Mouse (Mus musculus): Measurements from ENCODE around the gene Twnk. TPM values are rescaled to one million over a fixed set of nuclear protein-coding genes. Genes with fewer than 3 reads are reported as not detected.

Twnk gene
- polyA plus RNA-seq, 2 experiments, result 4.3 to 8.0 TPM

- H3K9ac ChIP-seq (replicated peaks), result no peak overlapping the region
- H3K4me3 ChIP-seq (ENCODE audit: insufficient read depth in 1 of 2, low read depth in 2 of 2, low read length in 2 of 2), result no peak overlapping the region
- 72% methylated on average over 8 of the region's 8 CpGs for WGBS (ENCODE audit: insufficient replicate concordance)
- no peak for DNase-seq (ENCODE audit: low read depth in 3 of 3, low spot score in 3 of 3)
- no peak for ATAC-seq (ENCODE audit: insufficient read depth)
- H3K4me2 ChIP-seq (ENCODE audit: low read depth), result no peak overlapping the region
- peaks cover 7% of the 10 kb centered on the region for H3K36me3 ChIP-seq (replicated peaks; ENCODE audit: control insufficient read depth, insufficient read depth, low read depth)
- H3K4me1 ChIP-seq (replicated peaks; ENCODE audit: control insufficient read depth in 2 of 2, insufficient read depth in 2 of 2, low read length in 1 of 2), result no peaks in the 10 kb centered on the region
- no peaks in the 10 kb centered on the region for H3K27me3 ChIP-seq (ENCODE audit: control insufficient read depth, insufficient read depth, low read length)
- no peaks in the 10 kb centered on the region for H3K9me3 ChIP-seq (ENCODE audit: control insufficient read depth, low read length)
- TF ChIP-seq CTCF (IDR thresholded peaks at IDR 0.05; ENCODE audit: low read depth), result no peak
- no peak overlapping the region for H3K27ac ChIP-seq
Observed at GRCm38 (mm10) chr19:44999647-45000046, 5.8 kb upstream of the Twnk start.

DNA sequence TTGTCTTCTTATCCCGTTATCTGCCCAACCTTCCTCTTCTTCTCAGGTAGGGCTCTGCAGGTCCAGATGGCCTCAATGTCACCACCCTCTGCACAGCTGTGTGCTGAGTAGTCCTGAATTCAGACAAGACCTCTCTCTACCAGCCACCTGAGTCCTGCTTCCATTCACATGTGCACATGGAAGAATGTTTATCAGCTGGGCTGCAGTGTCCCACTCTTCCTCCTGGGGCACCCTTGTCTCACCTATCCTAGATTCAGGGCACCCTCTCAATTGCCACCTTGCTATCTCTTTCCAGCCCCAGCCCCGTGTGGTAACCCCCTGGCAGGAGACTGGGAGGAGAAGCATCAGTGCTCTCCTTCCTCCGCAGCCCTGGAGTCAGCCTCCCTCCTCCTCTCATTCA lies 3.2 kb upstream of the Twnk start:
- Histone ChIP-seq H3K9ac (replicated peaks) (no peak overlapping the region), H3K9me3 (ENCODE audit: control insufficient read depth, low read length) (no peaks in the 10 kb centered on the region), H3K27me3 (ENCODE audit: control insufficient read depth, insufficient read depth, low read length) (no peaks in the 10 kb centered on the region), H3K36me3 (replicated peaks; ENCODE audit: control insufficient read depth, insufficient read depth, low read depth) (peaks cover 7% of the 10 kb centered on the region), H3K4me1 (replicated peaks; ENCODE audit: control insufficient read depth in 2 of 2, insufficient read depth in 2 of 2, low read length in 1 of 2) (peaks cover 5 to 9% of the 10 kb centered on the region in 2 experiments), H3K27ac (no peak overlapping the region), H3K4me3 (ENCODE audit: insufficient read depth in 1 of 2, low read depth in 2 of 2, low read length in 2 of 2) (no peak overlapping the region), H3K4me2 (ENCODE audit: low read depth) (no peak overlapping the region)
- 67% methylated on average over 3 of the region's 3 CpGs for whole genome bisulfite sequencing (ENCODE audit: insufficient replicate concordance)
- no peak for DNase-seq (ENCODE audit: low read depth in 3 of 3, low spot score in 3 of 3)
- no peak for ATAC-seq (ENCODE audit: insufficient read depth)
- TF ChIP-seq CTCF (IDR thresholded peaks at IDR 0.05; ENCODE audit: low read depth) (peak; percentile 42), EP300 (IDR thresholded peaks at IDR 0.05; ENCODE audit: low read depth) (no peak)

DNA sequence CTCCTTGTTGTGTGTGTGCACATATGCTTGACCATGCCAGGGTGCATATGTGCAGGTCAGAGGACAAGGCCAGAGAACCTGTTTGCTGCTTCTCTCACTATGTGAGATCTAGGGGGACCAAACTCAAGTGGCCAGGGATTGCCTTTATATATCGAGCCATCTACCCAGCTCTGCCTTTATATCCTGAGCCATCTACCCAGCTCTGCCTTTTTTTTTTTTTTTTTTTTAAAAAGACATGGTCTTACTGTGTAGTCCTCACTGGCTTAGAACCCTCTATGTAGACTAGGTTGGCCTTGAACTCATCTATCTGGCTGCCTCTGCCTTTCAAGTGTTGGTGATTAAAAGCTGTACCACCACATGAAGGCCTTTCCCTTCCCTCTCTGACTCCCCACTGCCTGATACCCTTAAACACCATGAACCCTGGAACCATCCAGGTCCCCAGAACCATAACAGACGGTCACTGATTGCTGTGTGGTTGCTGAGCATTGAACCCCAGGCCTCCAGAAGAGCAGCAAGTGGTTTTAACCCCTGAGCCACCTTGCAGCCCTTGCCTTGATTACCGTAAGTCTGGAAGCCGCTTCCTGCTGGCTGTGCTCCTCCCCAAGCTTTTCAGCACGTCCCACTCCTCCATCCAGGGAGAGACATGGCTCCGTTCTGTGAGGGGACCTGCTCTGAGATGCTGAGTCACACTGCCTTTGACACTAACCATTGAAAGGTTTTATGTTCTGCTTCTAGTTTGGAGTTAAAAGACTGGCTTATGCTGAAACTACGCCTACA lies 1.5 kb upstream of the Twnk start:
- ATAC-seq (ENCODE audit: insufficient read depth) (no peak), DNase-seq (ENCODE audit: low read depth in 3 of 3, low spot score in 3 of 3) (no peak)
- peaks cover 7% of the 10 kb centered on the region for H3K36me3 ChIP-seq (replicated peaks; ENCODE audit: control insufficient read depth, insufficient read depth, low read depth)
- H3K9me3 ChIP-seq (ENCODE audit: control insufficient read depth, low read length), result no peaks in the 10 kb centered on the region
- H3K9ac ChIP-seq (replicated peaks), result no peak overlapping the region
- no peak overlapping the region for H3K4me2 ChIP-seq (ENCODE audit: low read depth)
- H3K4me3 ChIP-seq (ENCODE audit: insufficient read depth in 1 of 2, low read depth in 2 of 2, low read length in 2 of 2), result no peak overlapping the region
- no peaks in the 10 kb centered on the region for H3K27me3 ChIP-seq (ENCODE audit: control insufficient read depth, insufficient read depth, low read length)
- no peak overlapping the region for H3K27ac ChIP-seq
- 80% methylated on average over 7 of the region's 7 CpGs for WGBS (ENCODE audit: insufficient replicate concordance)
- TF ChIP-seq EP300 (IDR thresholded peaks at IDR 0.05; ENCODE audit: low read depth), result no peak
- no peak for TF ChIP-seq CTCF (IDR thresholded peaks at IDR 0.05; ENCODE audit: low read depth)
- H3K4me1 ChIP-seq (replicated peaks; ENCODE audit: control insufficient read depth in 2 of 2, insufficient read depth in 2 of 2, low read length in 1 of 2), result peaks cover 5 to 14% of the 10 kb centered on the region in 2 experiments

GRCm38 (mm10) chr19:45005957-45006712 lies 672 bp downstream of the Twnk start, which contains the start of gene Mrpl43:
Mrpl43 (minus strand) TSS chr19:45006442.
- peak; percentile 84 for ATAC-seq (ENCODE audit: insufficient read depth)
- peaks cover 5 to 14% of the 10 kb centered on the region in 2 experiments for H3K4me1 ChIP-seq (replicated peaks; ENCODE audit: control insufficient read depth in 2 of 2, insufficient read depth in 2 of 2, low read length in 1 of 2)
- WGBS (ENCODE audit: insufficient replicate concordance), result under 1% methylated on average over 82 of the region's 82 CpGs
- H3K27me3 ChIP-seq (ENCODE audit: control insufficient read depth, insufficient read depth, low read length), result no peaks in the 10 kb centered on the region
- H3K36me3 ChIP-seq (replicated peaks; ENCODE audit: control insufficient read depth, insufficient read depth, low read depth), result peaks cover 7% of the 10 kb centered on the region
- peak within 1 kb of the TSS; percentile 65 to 79 for H3K4me3 ChIP-seq (ENCODE audit: insufficient read depth in 1 of 2, low read depth in 2 of 2, low read length in 2 of 2)
- peak within 1 kb of the TSS; percentile 96 for H3K4me2 ChIP-seq (ENCODE audit: low read depth)
- DNase-seq (ENCODE audit: low read depth in 3 of 3, low spot score in 3 of 3), result peak; percentile 77 to 84 (median 80)
- H3K9me3 ChIP-seq (ENCODE audit: control insufficient read depth, low read length), result no peaks in the 10 kb centered on the region
- peak within 1 kb of the TSS; percentile 29 for H3K27ac ChIP-seq
- H3K9ac ChIP-seq (replicated peaks), result peak within 1 kb of the TSS; percentile 59
- TF ChIP-seq CTCF (IDR thresholded peaks at IDR 0.05; ENCODE audit: low read depth) (peak; percentile 23; the same call in 1 of the 2 replicates), EP300 (IDR thresholded peaks at IDR 0.05; ENCODE audit: low read depth) (0 out of 2 replicates have a peak, but pooled peaks have one; percentile 13)

GRCm38 (mm10) chr19:45007021-45007420 lies 1.6 kb downstream of the Twnk start:
- H3K4me3 ChIP-seq (ENCODE audit: insufficient read depth in 1 of 2, low read depth in 2 of 2, low read length in 2 of 2), result peak overlapping the region; percentile 65 to 79
- no peaks in the 10 kb centered on the region for H3K9me3 ChIP-seq (ENCODE audit: control insufficient read depth, low read length)
- H3K4me1 ChIP-seq (replicated peaks; ENCODE audit: control insufficient read depth in 2 of 2, insufficient read depth in 2 of 2, low read length in 1 of 2), result peaks cover 5 to 14% of the 10 kb centered on the region in 2 experiments
- H3K36me3 ChIP-seq (replicated peaks; ENCODE audit: control insufficient read depth, insufficient read depth, low read depth), result peaks cover 9% of the 10 kb centered on the region
- H3K27ac ChIP-seq, result peak overlapping the region; percentile 29; the same call in 1 of the 2 replicates
- DNase-seq (ENCODE audit: low read depth in 3 of 3, low spot score in 3 of 3), result no peak
- H3K4me2 ChIP-seq (ENCODE audit: low read depth), result peak overlapping the region; percentile 96
- peak overlapping the region; percentile 59 for H3K9ac ChIP-seq (replicated peaks)
- 23% methylated on average over 17 of the region's 17 CpGs for WGBS (ENCODE audit: insufficient replicate concordance)
- no peak for ATAC-seq (ENCODE audit: insufficient read depth)
- H3K27me3 ChIP-seq (ENCODE audit: control insufficient read depth, insufficient read depth, low read length), result no peaks in the 10 kb centered on the region
- TF ChIP-seq CTCF (IDR thresholded peaks at IDR 0.05; ENCODE audit: low read depth) (no peak), EP300 (IDR thresholded peaks at IDR 0.05; ENCODE audit: low read depth) (no peak)

All from liver, embryonic 14.5 days (tissue).